Mouse (Mus musculus) myocyte (in vitro differentiated cells): ENCODE data around the gene Tram2.

Source experiments
- MAX ChIP-seq: IDR thresholded peaks from one replicate; pipeline ENCODE4 v1.6.1; 2011; ENCODE audit warnings: low read depth, mild to moderate bottlenecking, control low read depth
- MYOG ChIP-seq, 3 experiments: IDR thresholded peaks; one replicate each; pipeline ENCODE4 v1.6.1; 2011; ENCODE audit warnings: control low read depth in 2 of 3, low read depth in 2 of 3, mild to moderate bottlenecking in 2 of 3; ENCODE audit not compliant: insufficient read length in 2 of 3, control insufficient read depth in 1 of 3, insufficient read depth in 1 of 3
- POLR2A ChIP-seq: IDR thresholded peaks from one replicate; pipeline ENCODE4 v1.6.1; 2011; ENCODE audit warnings: low read depth, mild to moderate bottlenecking, control low read depth, moderate library complexity; ENCODE audit not compliant: insufficient read length
- POLR2AphosphoS2 ChIP-seq: IDR thresholded peaks from one replicate; pipeline ENCODE4 v1.6.1; 2011; ENCODE audit warnings: low read depth, control low read depth; ENCODE audit not compliant: insufficient read length
- SRF ChIP-seq: IDR thresholded peaks from one replicate; pipeline ENCODE4 v1.6.1; 2011; ENCODE audit warnings: low read depth; ENCODE audit not compliant: control insufficient read depth, insufficient read length
- USF1 ChIP-seq: IDR thresholded peaks from one replicate; pipeline ENCODE4 v1.6.1; 2011; ENCODE audit warnings: low read depth, mild to moderate bottlenecking, control low read depth, moderate library complexity

GRCm38 (mm10) chr1:21014463-21014862 lies 64.6 kb downstream of the Tram2 start:
- TF ChIP-seq SRF (no peak), POLR2A (no peak), MYOG (IDR thresholded peaks at IDR 0.05; ENCODE audit: control insufficient read depth in 1 of 3, insufficient read depth in 1 of 3, insufficient read length in 2 of 3, low read depth in 2 of 3) (peak; percentile 84 to 95 (median 85)), USF1 (no peak), MAX (no peak), POLR2AphosphoS2 (no peak)
